Mouse (Mus musculus) embryonic fibroblast, embryonic 13.5 days (primary cell): ENCODE measurements around the gene Itgb3.

Experiments
- CTCF ChIP-seq: IDR thresholded peaks from 2 replicates; pipeline ENCODE4 v1.5.1; 2011; ENCODE audit warnings: mild to moderate bottlenecking, control low read depth, low read length, moderate library complexity, borderline replicate concordance; ENCODE audit not compliant: insufficient read depth
- POLR2A ChIP-seq: IDR thresholded peaks from 2 replicates; pipeline ENCODE4 v1.6.1; 2011; ENCODE audit warnings: low read depth, mild to moderate bottlenecking, control low read depth, low read length, moderate library complexity

DNA sequence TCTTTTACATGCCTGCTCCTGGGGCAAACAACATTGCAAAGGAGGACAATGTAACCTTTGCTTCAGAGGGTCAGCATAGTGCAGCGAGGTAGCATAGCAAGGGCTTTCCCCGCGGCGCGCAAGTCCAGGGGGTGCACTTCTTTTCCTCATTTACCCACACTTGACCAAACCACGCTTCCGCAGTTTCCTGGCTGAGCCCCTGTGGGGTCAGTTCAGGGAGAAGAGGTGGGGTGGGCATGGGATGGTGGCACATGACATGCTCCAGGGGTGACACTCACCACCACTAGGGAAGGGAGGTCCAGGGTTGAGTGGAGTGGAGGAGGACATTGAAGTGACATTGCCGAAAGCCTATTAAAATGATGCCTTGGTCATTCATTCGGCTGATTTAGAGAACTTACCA, 28.7 kb upstream of the Itgb3 start:
- no peak for TF ChIP-seq CTCF
- no peak for TF ChIP-seq POLR2A
